Mouse (Mus musculus): ENCODE results near the gene Aox1.

DNA sequence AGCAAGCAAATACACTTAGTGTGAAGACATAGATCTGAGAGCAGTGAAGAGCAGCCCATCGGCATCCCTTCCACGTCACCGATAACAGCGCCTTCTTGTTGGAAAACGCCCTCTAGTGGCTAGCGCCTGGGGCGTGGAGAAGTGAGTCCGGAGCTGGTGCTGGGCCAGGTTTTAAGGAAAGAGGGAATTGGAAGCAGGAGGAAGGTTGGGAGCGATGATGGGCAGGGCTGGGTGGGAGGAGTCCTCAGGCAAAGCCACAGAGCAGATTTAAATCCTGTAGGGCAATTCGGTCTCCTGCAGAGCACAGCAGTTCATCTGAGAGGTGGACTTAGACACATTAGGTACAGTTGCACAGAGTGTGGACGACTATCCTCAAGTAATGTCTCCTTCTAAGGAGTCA is 83.1 kb downstream of the Aox1 start, which contains the start of gene Aox3:
- peak; percentile 70 for TF ChIP-seq CTCF (conservative IDR thresholded peaks at IDR 0.05; ENCODE audit: low read length)
- TF ChIP-seq NANOG (IDR thresholded peaks at IDR 0.05; ENCODE audit: borderline replicate concordance, low read length) = no peak
